In the genomic region with DNA sequence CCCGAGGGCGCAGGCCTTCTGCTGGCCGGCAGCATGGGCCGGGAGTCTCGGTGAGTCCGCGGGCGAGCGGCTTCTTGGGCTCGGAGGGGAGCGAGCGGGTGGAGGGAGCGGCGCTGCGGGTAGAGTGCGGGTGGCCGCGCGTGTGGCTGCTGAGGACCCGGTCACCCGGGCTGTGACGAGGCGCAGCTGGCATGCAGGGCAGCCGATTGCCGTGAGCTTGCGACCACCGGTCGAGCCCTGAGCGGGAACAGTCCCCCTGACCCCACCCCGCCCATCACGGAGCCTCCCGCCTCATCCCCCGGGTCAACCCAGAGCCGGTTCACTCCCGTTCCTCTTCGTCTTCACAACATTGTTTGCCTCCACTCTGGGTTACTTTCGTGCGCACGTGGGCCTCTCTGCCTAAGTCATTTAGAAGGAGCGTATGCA, we compare ENCODE assay signal across 8 mouse cellular contexts. TPM values are rescaled to one million over a fixed set of nuclear protein-coding genes. Genes with fewer than 3 reads are reported as not detected.
DNase-seq lines count a peak whose midpoint lies in the region; ATAC-seq and TF ChIP-seq lines count a peak whose summit lies in the region.

No protein-coding gene starts in this region.

- peak overlapping the region; percentile 100 for H3K4me3 ChIP-seq in kidney, embryonic 16.5 days (ENCODE audit: low read length)
- peak overlapping the region; percentile 97 for H3K4me3 ChIP-seq in bone marrow macrophage, adult 2 months (ENCODE audit: insufficient read depth, low read length)
- peak overlapping the region; percentile 91 for H3K4me3 ChIP-seq in hindbrain, embryonic 14.5 days (replicated peaks; ENCODE audit: low read length)
- H3K4me3 ChIP-seq in midbrain, embryonic 13.5 days (replicated peaks), result peak overlapping the region; percentile 99

- TF ChIP-seq CTCF in bone marrow macrophage, adult 2 months (IDR thresholded peaks at IDR 0.05; ENCODE audit: low read depth, low read length), result no peak

- WGBS in kidney, embryonic 16.5 days, result under 1% methylated on average over 38 of the region's 40 CpGs
- under 1% methylated on average over 30 of the region's 40 CpGs for WGBS in hindbrain, embryonic 14.5 days
- 1% methylated on average over 36 of the region's 40 CpGs for WGBS in midbrain, embryonic 13.5 days

- peak overlapping the region; percentile 58; the same call in 1 of the 2 replicates for H3K27ac ChIP-seq in kidney, embryonic 16.5 days (ENCODE audit: low read length)
- H3K27ac ChIP-seq in bone marrow macrophage, adult 2 months (ENCODE audit: insufficient read depth, low read depth, low read length), result 0 out of 2 replicates have a peak overlapping the region, but pooled peaks have one; percentile 19
- H3K27ac ChIP-seq in hindbrain, embryonic 14.5 days, result peak overlapping the region; percentile 68; the same call in 1 of the 2 replicates
- peak overlapping the region; percentile 58 for H3K27ac ChIP-seq in midbrain, embryonic 13.5 days

- ATAC-seq in kidney, embryonic 16.5 days (ENCODE audit: low FRiP score, low TSS enrichment), result peak; percentile 52
- peak; percentile 61 for ATAC-seq in hindbrain, embryonic 14.5 days (ENCODE audit: low FRiP score)
- ATAC-seq in midbrain, embryonic 13.5 days, result peak; percentile 79

- no peak for TF ChIP-seq POLR2A in bone marrow macrophage, adult 2 months (IDR thresholded peaks at IDR 0.05; ENCODE audit: borderline replicate concordance, low read depth, low read length)

- H3K4me1 ChIP-seq in kidney, embryonic 16.5 days (ENCODE audit: insufficient read depth, low read length), result peaks cover 16% of the 10 kb centered on the region
- H3K4me1 ChIP-seq in bone marrow macrophage, adult 2 months (ENCODE audit: control insufficient read depth, insufficient read depth, low read length), result peaks cover 7% of the 10 kb centered on the region
- H3K4me1 ChIP-seq in hindbrain, embryonic 14.5 days (replicated peaks; ENCODE audit: control insufficient read depth, insufficient read depth, low read length), result peaks cover 8% of the 10 kb centered on the region; the same call in 1 of the 2 replicates
- peaks cover 23% of the 10 kb centered on the region for H3K4me1 ChIP-seq in midbrain, embryonic 13.5 days (replicated peaks)

- no peaks in the 10 kb centered on the region for H3K27me3 ChIP-seq in kidney, embryonic 16.5 days (ENCODE audit: insufficient read depth, low read length)
- H3K27me3 ChIP-seq in hindbrain, embryonic 14.5 days (ENCODE audit: control insufficient read depth, insufficient read depth, low read length), result no peaks in the 10 kb centered on the region
- H3K27me3 ChIP-seq in midbrain, embryonic 13.5 days, result no peaks in the 10 kb centered on the region

- peak overlapping the region; percentile 80 for H3K4me2 ChIP-seq in kidney, embryonic 16.5 days (replicated peaks; ENCODE audit: low read depth, low read length)
- peak overlapping the region; percentile 86 for H3K4me2 ChIP-seq in hindbrain, embryonic 14.5 days (replicated peaks)
- H3K4me2 ChIP-seq in midbrain, embryonic 13.5 days (replicated peaks), result peak overlapping the region; percentile 90

- H3K36me3 ChIP-seq in kidney, embryonic 16.5 days (ENCODE audit: insufficient read depth, low read length), result peaks cover 33% of the 10 kb centered on the region
- H3K36me3 ChIP-seq in hindbrain, embryonic 14.5 days (replicated peaks; ENCODE audit: control insufficient read depth, insufficient read depth), result peaks cover 56% of the 10 kb centered on the region
- peaks cover 52% of the 10 kb centered on the region for H3K36me3 ChIP-seq in midbrain, embryonic 13.5 days

- H3K9me3 ChIP-seq in kidney, embryonic 16.5 days (ENCODE audit: low read length), result no peaks in the 10 kb centered on the region
- no peaks in the 10 kb centered on the region for H3K9me3 ChIP-seq in hindbrain, embryonic 14.5 days (ENCODE audit: control insufficient read depth, low read length)
- no peaks in the 10 kb centered on the region for H3K9me3 ChIP-seq in midbrain, embryonic 13.5 days

- DNase-seq in kidney, adult 9 months, result no peak
- DNase-seq in hindbrain, embryonic 14.5 days (ENCODE audit: low spot score), result no peak
- DNase-seq in cerebellum, adult 11-12 months, result no peak
- DNase-seq in retina, postnatal 1 day, result no peak
- no peak for DNase-seq in left cerebral cortex, postnatal 25 days (ENCODE audit: low spot score in 2 of 2)

- peak overlapping the region; percentile 97 for H3K9ac ChIP-seq in kidney, embryonic 16.5 days (replicated peaks; ENCODE audit: low read length)
- H3K9ac ChIP-seq in hindbrain, embryonic 14.5 days, result peak overlapping the region; percentile 94
- H3K9ac ChIP-seq in midbrain, embryonic 13.5 days (replicated peaks), result peak overlapping the region; percentile 92

- intact Hi-C loops in left cerebral cortex, postnatal 25 days (cut with DNase I), result no loop called here

RNA-seq across cellular contexts. Expression of gene Ddx46, which starts 0.3 kb away (rescaled TPM):
- polyA plus RNA-seq in kidney, embryonic 16.5 days (2015; fragmentation: Nextera tagmentation; extraction: Ambion mirVana), result 37.5 and 39.7 TPM in 2 replicates
- polyA plus RNA-seq in bone marrow macrophage, adult 2 months (2012; ENCODE audit: insufficient read depth, insufficient read length, missing spikeins), result 53.3 and 59.2 TPM in 2 replicates
- 24.8 and 25.6 TPM in 2 replicates for polyA plus RNA-seq in hindbrain, embryonic 14.5 days (2014; fragmentation: Nextera tagmentation; extraction: Ambion mirVana)
- polyA plus RNA-seq in midbrain, embryonic 13.5 days (2015; fragmentation: Nextera tagmentation; extraction: Ambion mirVana), result 31.3 and 33.5 TPM in 2 replicates
- total RNA-seq in left cerebral cortex, postnatal 25 days (2021), result 10 to 100 TPM; 39.9 to 44.0 TPM

RNA-seq across cellular contexts. Expression of gene Caml, which starts 12.4 kb away (rescaled TPM):
- polyA plus RNA-seq in kidney, embryonic 16.5 days (2015; fragmentation: Nextera tagmentation; extraction: Ambion mirVana), result 54.5 and 60.7 TPM in 2 replicates
- 44.9 and 45.8 TPM in 2 replicates for polyA plus RNA-seq in bone marrow macrophage, adult 2 months (2012; ENCODE audit: insufficient read depth, insufficient read length, missing spikeins)
- 105 and 107 TPM in 2 replicates for polyA plus RNA-seq in hindbrain, embryonic 14.5 days (2014; fragmentation: Nextera tagmentation; extraction: Ambion mirVana)
- polyA plus RNA-seq in midbrain, embryonic 13.5 days (2015; fragmentation: Nextera tagmentation; extraction: Ambion mirVana), result 92.3 and 97.5 TPM in 2 replicates
- 10 to 100 TPM; 40.7 to 45.9 TPM for total RNA-seq in left cerebral cortex, postnatal 25 days (2021)

RNA-seq across cellular contexts. Expression of gene B4galt7, which starts 35.5 kb away (rescaled TPM):
- 20.0 and 26.3 TPM in 2 replicates for polyA plus RNA-seq in kidney, embryonic 16.5 days (2015; fragmentation: Nextera tagmentation; extraction: Ambion mirVana)
- 25.2 and 27.5 TPM in 2 replicates for polyA plus RNA-seq in bone marrow macrophage, adult 2 months (2012; ENCODE audit: insufficient read depth, insufficient read length, missing spikeins)
- 18.3 and 25.3 TPM in 2 replicates for polyA plus RNA-seq in hindbrain, embryonic 14.5 days (2014; fragmentation: Nextera tagmentation; extraction: Ambion mirVana)
- 45.5 and 47.4 TPM in 2 replicates for polyA plus RNA-seq in midbrain, embryonic 13.5 days (2015; fragmentation: Nextera tagmentation; extraction: Ambion mirVana)
- total RNA-seq in left cerebral cortex, postnatal 25 days (2021), result 10 to 100 TPM; 22.9 to 25.5 TPM

RNA-seq across cellular contexts. Expression of gene B230219D22Rik, which starts 57.8 kb away (rescaled TPM):
- polyA plus RNA-seq in kidney, embryonic 16.5 days (2015; fragmentation: Nextera tagmentation; extraction: Ambion mirVana), result 55.2 and 62.2 TPM in 2 replicates
- polyA plus RNA-seq in bone marrow macrophage, adult 2 months (2012; ENCODE audit: insufficient read depth, insufficient read length, missing spikeins), result 46.8 and 50.4 TPM in 2 replicates
- 96.0 and 101 TPM in 2 replicates for polyA plus RNA-seq in hindbrain, embryonic 14.5 days (2014; fragmentation: Nextera tagmentation; extraction: Ambion mirVana)
- polyA plus RNA-seq in midbrain, embryonic 13.5 days (2015; fragmentation: Nextera tagmentation; extraction: Ambion mirVana), result 69.3 and 72.6 TPM in 2 replicates
- 10 to 100 TPM; 81.0 to 85.9 TPM for total RNA-seq in left cerebral cortex, postnatal 25 days (2021)
